Mouse (Mus musculus) fibroblast of lung, adult 2 months (primary cell): Measurements from ENCODE around the gene Actr3b.
"Not testable (repeated sequence)": the region's sequence is repeated elsewhere in the genome, so short reads cannot be mapped to it uniquely, and the experiment has no call there.

Experiments used
- DNase-seq: peaks from one replicate; pipeline ENCODE4 v3.0.0-alpha.2; 2011; ENCODE audit warnings: low read depth

Gene Actr3b

DNA sequence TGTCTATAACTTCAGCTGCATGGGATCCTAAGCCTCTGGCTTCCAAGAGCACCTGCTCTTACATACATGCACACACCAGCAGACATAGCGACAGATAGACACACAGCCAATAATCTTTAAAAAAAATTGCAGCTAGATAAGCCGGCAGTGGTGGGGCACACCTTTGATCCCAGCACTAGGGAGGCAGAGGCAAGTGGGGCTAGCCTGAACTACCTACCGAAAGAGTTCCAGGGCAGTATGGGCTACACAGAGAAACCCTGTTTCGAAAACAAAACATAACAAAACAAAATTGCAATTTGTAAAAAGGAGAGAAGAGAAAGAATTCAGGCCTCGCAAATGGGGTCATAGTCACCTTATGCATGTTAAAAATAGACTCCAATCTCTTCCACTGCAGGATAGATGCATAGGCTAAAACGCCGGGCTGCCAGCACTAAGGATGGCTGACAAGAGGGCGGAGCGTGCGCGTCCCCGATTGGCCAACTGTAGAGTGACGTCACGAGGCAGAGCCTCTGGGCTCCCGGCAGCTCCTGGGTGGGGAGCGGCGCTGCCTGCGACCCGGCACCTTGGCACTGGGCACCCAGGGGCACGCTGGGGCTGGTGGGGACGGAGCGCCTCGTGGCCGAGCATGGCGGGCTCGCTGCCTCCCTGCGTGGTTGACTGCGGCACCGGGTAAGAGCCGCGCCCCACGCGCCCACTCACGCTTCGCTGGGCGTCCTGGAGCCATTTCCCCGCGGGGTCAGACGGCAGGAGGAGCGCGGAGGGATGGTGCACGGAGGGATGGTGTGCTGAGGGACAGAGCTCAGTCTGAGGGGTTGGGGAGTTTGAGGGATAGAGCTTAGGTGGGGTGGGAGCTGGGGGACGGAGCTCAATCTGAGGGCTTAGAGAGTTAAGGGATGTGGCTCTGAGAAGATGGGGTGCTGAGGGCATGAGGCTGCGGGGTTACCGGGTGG lies at the start of gene Actr3b:
Gene Actr3b, plus strand, starts transcription at position 538 of the 950 bp plus-strand sequence.
- no peak for DNase-seq

DNA sequence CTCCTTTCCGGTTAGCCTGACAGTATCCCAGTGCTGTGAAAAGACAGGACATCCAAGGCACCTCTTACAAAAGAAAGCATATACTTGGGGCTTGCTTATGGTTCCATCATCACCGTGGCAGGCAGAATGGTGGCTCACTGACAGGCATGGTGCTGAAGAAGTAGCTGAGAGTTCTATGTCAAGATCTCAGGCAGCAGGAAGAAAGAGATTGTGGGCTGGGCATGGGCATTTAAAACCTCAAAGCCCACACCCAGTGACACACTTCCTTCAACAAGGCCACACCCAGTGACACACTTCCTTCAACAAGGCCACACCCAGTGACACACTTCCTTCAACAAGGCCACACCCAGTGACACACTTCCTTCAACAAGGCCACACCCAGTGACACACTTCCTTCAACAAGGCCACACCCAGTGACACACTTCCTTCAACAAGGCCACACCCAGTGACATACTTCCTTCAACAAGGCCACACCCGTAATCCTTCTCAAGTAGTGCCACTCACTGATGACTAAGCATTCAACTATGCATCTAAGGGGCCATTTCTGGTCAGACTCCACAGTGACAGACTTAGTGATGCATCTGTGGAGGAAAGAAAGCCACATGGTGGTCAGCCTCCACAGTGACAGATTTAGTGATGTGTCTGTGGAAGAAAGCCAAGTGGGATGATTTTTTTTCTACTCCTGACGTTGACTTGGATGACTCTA lies 46.6 kb upstream of the Actr3b start:
- DNase-seq, result not testable (repeated sequence)

DNA sequence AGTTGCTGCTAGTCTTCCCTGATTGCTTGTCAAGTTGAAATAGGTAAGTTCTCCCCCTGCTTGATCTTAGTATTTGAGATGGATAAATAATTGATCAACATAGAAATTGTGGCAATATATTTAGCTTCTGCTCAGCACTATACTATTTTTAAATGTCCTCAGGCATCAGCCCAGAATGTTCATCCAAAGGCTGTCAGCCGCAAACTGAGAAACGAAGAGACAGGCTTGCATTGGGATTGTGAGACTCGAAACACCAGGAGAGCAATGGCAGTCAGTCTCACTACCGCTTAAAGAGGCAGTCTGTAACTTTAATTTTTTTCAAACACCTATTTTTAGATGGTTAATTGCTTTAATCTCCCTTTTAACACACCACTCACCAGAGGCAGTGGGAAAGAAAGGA lies 40.4 kb upstream of the Actr3b start:
- no peak for DNase-seq

DNA sequence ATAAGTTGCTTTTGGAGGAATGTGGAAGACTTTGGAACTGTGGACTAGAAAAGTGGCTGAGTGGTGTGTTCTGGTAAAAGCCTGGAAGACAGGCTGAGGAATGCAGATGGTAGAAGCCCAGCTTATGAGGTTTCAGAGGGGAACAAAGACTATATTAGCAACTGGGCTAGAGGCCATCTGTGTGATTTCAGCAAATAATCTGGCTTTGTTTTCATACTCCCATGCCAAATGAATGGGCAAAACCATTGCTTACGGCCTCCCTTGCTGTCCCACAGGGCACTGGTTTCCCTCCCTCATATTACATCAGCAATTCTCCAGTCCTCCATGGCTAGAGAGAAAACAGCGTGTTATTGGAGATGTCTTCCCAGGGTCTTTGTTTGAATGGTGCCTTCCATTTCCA lies 36.8 kb upstream of the Actr3b start:
- no peak for DNase-seq

DNA sequence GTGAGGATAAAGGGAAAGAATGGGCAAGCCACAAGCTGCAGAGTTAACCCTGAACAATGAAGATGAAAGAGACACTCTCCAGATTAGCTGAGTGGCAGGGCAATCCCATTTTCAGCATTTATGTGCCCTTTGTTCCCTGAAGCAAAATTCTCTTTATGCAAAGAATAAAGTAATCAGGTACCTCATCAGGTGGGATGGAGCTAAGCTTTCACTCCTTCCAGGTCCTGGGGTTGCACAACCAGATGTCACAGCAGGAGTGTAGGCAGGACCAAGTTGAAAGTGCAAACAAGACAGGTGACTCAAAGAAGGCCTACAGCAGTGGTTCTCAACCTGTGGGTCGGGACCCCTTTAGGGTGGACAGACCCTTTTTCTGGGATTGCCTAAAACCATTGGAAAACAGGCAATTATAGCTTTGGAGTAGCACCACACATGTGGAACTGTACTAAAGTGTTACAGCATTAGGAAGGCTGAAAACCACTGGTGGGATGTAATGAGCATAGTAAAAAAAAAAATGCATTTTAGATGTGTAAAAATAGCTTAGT lies 35.6 kb upstream of the Actr3b start:
- DNase-seq, result no peak

DNA sequence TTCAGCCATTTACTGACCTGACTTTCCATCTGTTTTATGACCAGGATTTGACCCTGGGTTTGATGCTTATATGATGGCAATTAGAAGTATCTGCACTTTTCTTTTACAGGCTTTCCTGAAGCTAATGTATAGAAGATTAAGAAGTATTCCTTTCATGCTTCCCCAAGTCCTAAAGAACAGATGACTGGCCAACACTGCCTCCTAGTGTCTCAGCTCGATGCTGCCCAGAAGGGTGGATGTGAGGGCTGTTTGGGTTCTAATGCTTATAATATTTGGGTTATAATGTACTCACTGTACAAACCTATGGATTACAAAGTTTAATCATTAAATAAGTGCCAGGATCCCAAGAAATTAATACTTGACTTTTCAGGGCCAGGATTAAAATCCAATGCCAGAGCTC lies 25.5 kb upstream of the Actr3b start:
- DNase-seq, result no peak

DNA sequence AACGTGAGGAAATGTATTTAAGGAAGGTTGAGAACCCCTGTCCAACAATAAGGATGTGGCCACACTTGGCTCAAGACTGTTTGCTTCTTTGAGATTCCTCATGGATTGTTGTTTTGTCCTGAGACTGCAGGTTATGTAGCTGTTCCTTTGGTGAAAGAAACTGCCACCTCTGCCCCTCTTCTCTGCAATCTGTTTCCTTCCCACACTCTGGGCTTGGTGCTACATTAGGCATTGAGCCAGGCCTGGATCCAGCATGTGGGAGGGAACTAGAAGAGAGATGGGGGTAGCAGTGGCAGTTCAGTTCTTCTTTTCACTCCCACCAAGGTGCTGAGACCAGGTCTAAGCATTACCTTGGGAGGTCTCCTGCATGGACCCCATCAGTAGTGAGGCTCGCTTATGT lies 23.9 kb upstream of the Actr3b start:
- no peak for DNase-seq

DNA sequence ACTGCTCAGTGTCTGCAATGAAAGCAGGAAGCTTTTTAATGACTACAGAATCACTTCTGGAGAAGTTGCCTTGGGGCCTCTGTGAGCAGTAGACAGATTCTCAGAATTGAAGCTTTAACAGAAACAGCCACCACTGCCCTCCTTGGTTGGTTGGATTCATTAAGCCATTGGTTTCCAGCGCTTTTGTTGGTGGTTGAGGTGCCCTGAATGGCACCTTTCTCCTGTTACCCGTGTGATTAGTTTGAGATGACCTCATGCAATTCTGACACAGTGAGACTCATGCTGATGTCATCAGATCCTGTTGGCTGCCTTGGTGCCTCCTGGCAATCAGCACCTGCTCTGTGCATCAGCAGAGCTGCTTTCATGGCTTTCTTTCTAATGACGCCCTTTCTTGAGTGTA lies 21.3 kb upstream of the Actr3b start:
- DNase-seq, result no peak

DNA sequence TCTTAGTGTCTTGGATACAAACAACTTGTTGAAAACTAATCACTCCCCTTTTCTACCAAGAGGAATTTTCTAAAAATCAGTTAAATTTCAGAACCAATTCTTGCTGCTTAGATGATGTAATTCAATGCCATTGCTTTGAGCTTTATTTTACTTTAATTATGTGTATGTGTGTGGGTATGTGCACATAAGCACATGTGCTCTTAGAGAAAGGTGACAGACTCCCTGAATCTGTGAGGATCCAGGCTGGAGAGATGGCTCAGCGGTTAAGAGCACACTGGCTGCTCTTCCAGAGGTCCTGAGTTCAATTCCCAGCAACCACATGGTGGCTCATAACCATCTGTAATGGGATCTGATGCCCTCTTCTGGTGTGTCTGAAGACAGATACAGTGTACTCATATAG lies 20.9 kb upstream of the Actr3b start:
- DNase-seq, result not testable (repeated sequence)

DNA sequence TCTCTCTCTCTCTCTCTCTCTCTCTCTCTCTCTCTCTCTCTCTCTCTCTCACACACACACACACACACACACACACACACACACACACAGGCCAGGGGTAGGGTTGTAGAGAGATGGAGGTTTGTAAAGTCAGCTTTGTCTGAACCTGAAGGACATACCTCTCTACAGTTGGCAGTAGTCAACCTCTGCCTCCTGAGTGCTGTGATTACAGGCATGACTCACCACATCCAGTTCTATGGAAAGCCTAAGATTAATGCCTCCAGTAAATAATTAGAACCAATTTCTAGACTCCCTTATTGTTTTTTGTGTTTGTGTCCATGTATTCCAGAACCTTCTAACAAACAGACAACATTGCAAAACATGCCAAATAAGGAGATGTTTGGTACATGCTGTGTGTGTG lies 11.9 kb upstream of the Actr3b start:
- no peak for DNase-seq

DNA sequence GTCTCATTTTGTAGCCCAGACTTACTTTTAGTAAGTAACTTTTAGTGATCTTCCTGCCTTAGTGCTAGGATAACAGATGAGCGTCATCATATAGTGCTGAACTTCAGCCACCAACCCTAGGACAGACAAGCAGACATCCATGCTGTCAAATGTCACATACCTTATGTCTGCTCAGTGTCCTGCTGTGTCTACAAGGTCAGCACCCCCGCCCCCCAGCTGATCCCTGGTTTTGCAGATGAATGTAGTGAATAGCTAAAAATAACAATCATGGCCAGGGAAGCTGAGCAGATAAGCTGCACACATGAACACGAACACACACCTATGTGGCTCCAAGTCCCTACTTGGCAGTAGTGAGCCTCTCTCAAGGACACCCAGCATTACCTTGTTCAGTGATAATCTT lies 11.2 kb upstream of the Actr3b start:
- DNase-seq, result no peak

DNA sequence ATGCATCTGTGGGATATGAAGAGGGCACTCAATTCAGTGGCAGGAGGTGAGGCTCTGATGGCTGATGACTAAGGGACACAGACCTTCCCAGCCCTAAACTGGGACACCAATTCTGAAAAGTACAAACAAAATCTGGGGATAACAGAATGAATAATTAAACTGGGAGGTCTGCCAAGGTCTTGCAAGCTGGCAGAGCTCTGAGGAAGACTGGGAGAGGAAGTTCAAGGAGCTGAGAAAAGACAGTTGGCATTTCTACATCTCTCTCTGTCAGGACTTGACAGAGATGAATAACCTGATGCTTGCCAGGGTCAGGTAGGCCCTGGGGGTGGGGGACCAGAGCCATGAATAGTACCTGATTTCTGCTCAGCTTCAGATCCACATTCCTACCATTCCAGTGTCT lies 8.2 kb upstream of the Actr3b start:
- DNase-seq, result no peak

DNA sequence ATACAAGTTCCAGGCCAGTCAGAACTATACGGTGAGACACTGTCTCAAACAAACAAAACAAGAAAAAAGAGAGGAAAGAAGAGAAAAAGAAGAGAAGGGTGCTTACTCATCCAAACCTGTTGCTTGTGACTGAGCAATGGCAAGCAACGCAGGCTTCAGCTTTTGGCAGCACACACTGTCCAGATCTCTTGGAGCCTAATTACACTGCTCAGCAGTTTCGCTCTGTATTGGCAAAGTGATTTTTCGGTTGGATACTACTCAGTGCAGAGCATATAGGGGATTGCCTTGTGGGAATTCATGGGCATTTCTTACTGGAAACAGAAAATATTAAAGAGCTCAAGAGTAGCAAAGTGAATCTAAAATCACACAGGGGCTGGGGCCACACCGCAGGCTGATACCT lies 6.9 kb upstream of the Actr3b start:
- DNase-seq, result no peak

DNA sequence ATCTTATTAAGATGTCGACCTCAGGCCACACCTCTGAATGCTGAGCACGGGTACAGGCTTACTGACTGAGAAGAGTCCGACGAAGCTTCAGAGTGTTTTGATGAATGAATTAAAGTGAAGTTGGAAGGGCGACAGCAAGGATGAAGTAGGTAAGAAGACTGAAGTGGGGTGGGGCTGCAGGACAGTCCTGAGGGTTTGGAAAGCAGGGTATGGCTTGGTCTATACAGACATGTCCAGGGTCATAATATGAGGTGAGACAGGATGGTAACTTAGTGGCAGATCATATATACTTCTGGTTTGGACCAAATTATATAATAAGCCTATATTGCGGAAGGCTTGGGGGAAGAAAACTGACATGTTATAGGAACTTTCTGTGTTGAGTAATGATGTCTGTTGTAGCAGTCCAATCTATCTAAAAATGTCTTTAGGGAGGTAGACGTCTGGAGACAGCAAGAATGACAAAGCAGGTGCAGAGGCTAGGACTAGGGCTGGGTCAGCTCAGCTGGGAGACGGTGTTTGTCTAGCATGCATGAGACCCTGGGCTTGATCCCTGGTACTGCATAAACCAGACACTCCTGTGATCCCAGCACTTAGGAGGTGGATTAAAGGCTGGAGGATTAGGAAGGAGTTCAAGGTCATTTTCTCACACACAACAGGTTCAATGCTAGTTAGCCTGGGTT lies 6.1 kb upstream of the Actr3b start:
- no peak for DNase-seq

DNA sequence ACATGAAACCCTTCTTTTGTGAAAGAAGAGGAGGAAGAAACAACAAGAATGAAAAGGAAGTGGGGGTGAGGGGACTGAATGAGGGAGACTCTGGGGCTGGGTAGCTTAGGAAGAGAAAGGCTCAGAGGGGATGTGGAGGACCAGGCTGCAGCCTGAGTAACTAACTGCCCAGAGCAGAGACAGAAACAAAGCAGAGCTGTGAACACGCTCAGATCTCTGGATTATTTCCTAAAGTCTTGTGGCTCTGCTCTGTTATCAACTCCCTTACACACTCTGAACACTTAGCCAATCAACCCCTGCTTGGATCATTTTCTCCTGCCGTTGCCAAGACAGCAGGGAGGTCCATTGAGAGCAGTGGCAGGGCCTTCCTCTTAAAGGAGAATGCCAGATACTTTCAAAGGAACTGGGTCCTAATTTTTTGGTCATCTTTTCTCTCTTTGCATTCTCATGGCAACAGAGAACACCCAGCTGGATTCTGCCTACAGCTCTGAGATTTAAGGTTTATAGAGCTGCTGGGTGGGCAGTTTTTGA lies 5.5 kb upstream of the Actr3b start:
- DNase-seq, result no peak

DNA sequence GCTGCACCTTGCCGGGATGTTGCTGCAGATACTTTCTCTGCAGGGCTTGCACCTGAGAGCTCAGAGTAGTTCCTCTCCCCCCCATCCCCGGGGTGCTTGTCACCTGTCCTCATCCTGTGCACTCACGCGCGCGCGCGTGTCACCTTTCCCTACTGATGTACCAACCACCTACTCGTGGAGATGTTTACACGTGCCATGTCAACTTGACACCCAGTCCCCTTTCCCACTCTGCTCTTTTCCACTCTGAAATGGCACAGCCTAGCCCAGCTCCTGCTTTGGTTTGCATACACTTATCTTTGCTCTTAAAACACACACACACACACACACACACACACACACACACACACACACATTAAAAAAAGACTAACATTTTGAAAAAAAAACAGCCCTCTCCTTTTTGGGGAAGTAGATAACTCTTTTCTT lies 624 bp downstream of the Actr3b start:
- DNase-seq, result no peak

DNA sequence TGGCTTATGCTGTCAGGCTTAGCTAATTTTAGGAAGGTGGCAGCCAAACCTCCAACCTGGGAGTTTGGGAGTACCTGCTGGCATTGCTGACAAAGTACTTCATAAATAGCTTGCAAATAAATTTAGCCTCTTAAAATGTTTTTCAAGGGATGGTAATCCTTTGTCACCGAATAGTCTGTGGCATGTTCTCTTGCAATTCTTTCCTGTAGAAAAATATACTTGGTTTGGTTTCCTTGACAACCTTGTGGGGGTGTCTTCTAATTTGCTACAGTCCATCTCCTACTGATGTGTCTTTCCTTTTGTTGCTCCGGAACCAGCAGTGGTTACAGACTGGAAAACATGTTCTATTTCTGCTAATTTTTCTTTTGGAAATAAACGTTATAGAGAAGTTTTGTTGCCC lies 1.1 kb downstream of the Actr3b start:
- no peak for DNase-seq

DNA sequence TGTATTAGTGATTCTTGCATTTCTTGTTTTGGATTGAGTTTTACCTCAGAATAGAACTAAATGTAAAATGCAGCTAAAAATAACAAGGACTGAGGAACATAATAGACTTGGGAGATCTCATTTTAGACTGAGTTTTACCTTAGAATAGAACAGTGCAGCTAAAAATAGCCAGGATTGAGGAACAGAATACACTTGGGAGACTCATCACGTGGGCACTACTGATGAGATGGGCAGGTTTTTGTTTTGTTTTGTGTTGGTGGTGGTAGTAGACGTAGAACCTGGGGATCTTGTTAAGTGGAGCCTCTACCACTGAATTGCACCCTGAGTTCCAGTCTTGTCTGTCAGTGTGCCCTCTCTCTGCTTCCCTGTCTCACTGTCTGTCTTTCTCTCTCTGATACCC lies 2.1 kb downstream of the Actr3b start:
- no peak for DNase-seq

DNA sequence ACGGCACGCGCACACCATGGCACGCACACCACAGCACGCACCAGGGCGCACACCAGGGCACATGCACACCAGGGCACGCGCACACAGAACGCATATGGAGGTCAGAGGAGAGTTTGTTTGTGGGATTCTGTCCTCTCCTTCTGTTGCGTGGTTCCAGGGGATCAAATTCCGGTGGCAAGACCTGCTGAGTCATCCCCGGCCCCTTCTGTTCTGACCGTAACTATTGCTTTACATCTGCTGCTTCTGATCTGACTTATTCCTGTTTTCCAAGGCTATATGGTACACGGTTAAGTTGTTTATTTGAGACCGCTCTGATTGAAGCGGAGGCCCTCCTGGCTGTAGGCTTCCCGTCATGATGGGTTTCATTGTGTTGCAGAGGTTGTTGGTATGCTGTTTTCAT lies 9.2 kb downstream of the Actr3b start:
- no peak for DNase-seq

DNA sequence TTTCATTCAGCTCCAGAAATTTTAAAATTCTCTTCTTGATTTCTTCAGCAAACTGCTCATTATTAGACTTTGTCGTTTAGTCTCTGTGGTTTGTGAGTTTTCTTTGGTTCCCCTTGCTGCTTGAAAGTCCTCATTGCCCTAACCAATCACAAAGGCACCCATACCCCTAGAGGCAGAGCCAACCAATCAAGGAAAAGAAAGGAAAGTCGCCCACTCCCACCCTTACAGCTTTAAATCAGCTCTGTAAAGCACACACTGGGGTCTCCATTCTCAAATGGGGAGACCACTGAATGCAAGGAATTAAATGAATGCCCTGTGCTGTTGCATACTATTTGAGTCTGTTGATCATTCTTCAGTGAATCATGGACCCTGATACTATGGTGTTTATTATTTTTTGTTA lies 9.6 kb downstream of the Actr3b start:
- no peak for DNase-seq

DNA sequence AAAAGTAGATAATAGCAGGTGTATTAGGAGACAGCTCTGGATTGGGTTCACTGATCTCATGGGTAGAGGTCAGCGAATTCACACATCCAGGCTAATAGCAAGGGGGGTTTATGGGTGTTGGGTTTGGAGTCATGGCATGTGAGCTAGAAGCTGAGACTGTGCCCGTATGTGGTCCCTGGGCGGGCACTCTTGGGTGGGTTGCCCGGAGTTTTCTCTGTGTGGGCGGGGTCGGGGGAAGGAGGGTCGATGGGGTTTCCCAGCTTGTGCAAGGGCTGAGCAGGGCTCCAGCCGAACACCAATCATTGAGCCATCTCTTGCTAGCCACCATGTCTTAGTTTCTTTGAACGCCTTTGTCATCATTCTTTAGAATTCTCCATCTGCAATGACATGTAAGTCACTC lies 12.7 kb downstream of the Actr3b start:
- no peak for DNase-seq
